Mouse (Mus musculus) heart, embryonic 13.5 days (tissue): ENCODE results near the gene Cpne8. TPM values are rescaled to one million over a fixed set of nuclear protein-coding genes. Genes with fewer than 3 reads are reported as not detected.

Experiments
- ATAC-seq: fragments of 200-750 bp; cut with Nextera tagmentation; 2 replicates; pipeline ENCODE4 v1.8.0; 2017; ENCODE audit warnings: moderate TSS enrichment; ENCODE audit not compliant: insufficient number of reproducible peaks, low FRiP score, low TSS enrichment; ENCODE audit errors: extremely low read depth
- H3K27ac ChIP-seq: fragments of 300-500 bp; sonication (generic); replicated peaks from 2 replicates; pipeline ENCODE4 v1.5.1; 2015; ENCODE audit warnings: moderate library complexity, mild to moderate bottlenecking, inconsistent platforms
- H3K27me3 ChIP-seq: fragments of 300-500 bp; sonication (generic); replicated peaks from 2 replicates; pipeline ENCODE4 v1.6.1; 2015; ENCODE audit warnings: mild to moderate bottlenecking, inconsistent platforms
- H3K36me3 ChIP-seq: fragments of 300-500 bp; sonication (generic); 2 replicates; pipeline ENCODE4 v1.6.1; 2015; ENCODE audit warnings: mild to moderate bottlenecking, inconsistent platforms
- H3K4me1 ChIP-seq: fragments of 300-500 bp; sonication (generic); 2 replicates; pipeline ENCODE4 v1.6.1; 2015; ENCODE audit warnings: inconsistent platforms
- H3K4me2 ChIP-seq: fragments of 300-500 bp; sonication (generic); 2 replicates; pipeline ENCODE4 v1.6.1; 2015; ENCODE audit warnings: inconsistent platforms, mild to moderate bottlenecking, moderate library complexity
- H3K4me3 ChIP-seq: fragments of 300-500 bp; sonication (generic); 2 replicates; pipeline ENCODE4 v1.5.1; 2015; ENCODE audit warnings: moderate library complexity, mild to moderate bottlenecking, inconsistent platforms
- H3K9ac ChIP-seq: fragments of 300-500 bp; sonication (generic); 2 replicates; pipeline ENCODE4 v1.6.1; 2015; ENCODE audit warnings: inconsistent platforms, mild to moderate bottlenecking, moderate library complexity
- H3K9me3 ChIP-seq: fragments of 300-500 bp; sonication (generic); 2 replicates; pipeline ENCODE4 v1.6.1; 2016; ENCODE audit warnings: inconsistent platforms
- WGBS: fragments of 180-500 bp; shearing (Covaris S2); methylation state at CpG from one replicate; pipeline ENCODE4 v1.1.7; 2015; ENCODE audit warnings: mixed read lengths; 5-methylcytosine and 5-hydroxymethylcytosine counted together
- polyA plus RNA-seq: library from polyadenylated mRNA; unstranded; fragments of >200 nt; fragmentation: Nextera tagmentation; extraction: Ambion mirVana; gene quantifications from 2 replicates; pipeline ENCODE4 v1.2.1, GENCODE M21; 2015

Gene Cpne8
- polyA plus RNA-seq, 1 experiment from 2014 or later = 7.3 TPM

DNA sequence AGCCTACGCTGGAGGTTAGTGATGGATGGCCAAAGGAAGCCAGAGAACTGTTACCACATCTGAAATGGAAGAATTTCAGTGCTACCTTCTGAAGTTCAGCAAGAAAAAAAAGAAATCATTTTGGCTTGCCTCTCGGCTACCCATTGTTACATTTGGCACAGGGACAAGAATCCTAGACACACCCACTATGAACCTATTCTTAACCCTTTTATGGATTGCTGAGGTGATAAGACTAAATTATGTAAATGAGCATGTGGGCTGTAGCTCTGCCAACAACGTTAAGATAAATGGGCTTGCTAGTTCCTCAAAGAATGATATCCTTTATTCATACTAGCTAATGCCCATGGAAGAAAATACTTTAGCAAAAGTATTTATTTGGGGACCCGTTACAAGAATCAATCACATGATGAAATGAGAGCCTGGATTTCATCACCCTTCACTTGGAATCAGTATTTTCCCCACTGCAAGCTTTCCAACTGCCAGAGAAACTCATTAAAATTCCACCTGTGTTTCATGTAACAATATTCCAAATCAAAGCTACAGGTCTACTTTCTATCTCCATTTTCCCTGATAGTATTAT, 69.3 kb downstream of the Cpne8 start:
- Histone ChIP-seq H3K36me3 (no peaks in the 10 kb centered on the region), H3K9ac (no peak overlapping the region), H3K4me2 (no peak overlapping the region), H3K4me1 (peaks cover 17% of the 10 kb centered on the region), H3K27me3 (no peaks in the 10 kb centered on the region), H3K9me3 (no peaks in the 10 kb centered on the region), H3K4me3 (no peak overlapping the region), H3K27ac (0 out of 2 replicates have a peak overlapping the region, but pooled peaks have one; percentile 3)
- 38% methylated on average over 4 of the region's 4 CpGs for WGBS
- ATAC-seq = no peak

DNA sequence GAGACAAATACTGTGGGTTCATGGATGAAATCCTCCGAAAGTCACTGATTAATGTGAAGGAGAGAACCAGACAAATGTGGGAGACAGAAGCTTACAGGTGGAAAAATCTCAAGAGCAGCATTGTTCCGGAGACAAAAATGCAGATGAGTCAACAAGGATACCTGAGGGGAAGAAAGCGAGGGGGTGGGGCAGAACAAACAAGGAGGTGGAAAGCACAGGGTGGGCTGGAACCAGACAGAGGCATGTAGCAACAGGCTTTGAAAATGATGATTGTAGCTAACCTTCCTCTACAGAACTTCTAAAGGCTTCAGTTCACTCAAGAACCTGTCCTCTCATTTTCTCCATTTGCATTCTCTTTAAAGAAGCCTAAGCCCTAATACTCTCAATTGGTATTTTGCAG, 70.9 kb downstream of the Cpne8 start:
- Histone ChIP-seq H3K27me3 (no peaks in the 10 kb centered on the region), H3K4me1 (peaks cover 17% of the 10 kb centered on the region), H3K9ac (no peak overlapping the region), H3K36me3 (no peaks in the 10 kb centered on the region), H3K27ac (no peak overlapping the region), H3K9me3 (no peaks in the 10 kb centered on the region), H3K4me3 (no peak overlapping the region), H3K4me2 (no peak overlapping the region)
- ATAC-seq = no peak
- WGBS = 76% methylated on average over 3 of the region's 3 CpGs

DNA sequence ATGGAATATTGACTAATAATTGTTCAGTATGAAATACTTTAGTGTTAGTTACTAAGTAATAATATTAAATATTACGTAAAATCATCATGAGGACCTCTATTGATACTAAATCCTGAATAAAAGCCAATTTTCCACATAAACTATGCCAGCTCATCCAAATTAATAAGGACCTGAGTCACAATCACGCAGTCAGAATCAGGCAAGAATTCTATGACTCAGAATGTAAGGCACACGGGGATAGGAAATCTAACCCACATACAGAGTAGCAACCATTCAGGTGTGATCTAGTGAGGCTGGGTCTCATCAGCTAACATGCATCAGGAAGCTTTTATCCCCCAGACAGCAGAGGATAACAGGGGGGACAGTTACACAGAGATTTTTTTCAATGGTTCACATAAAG, 72.1 kb downstream of the Cpne8 start:
- no peak for ATAC-seq

DNA sequence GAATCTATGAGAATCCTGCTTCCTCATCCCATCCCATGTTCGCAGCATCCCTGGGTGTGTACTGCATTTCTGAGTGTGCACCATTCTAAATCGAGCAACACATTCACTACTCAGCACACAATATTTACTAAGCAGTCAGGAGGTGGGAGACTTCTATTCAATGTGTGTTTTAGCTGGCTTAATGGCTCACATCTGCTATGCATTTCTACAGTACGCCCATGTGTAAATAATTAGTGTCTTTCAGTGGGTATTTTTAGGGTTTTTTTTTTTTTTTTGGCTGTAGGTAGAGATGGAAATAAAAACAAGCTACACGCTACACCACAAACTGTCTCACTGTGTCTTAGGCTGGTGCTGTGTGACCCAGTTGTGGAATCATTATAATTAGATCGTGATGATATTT, 75.6 kb downstream of the Cpne8 start:
- H3K9ac ChIP-seq = no peak overlapping the region
- H3K4me2 ChIP-seq = no peak overlapping the region
- peaks cover 8% of the 10 kb centered on the region for H3K4me1 ChIP-seq
- no peaks in the 10 kb centered on the region for H3K9me3 ChIP-seq
- no peak overlapping the region for H3K27ac ChIP-seq
- H3K4me3 ChIP-seq = no peak overlapping the region
- 78% methylated on average over 5 of the region's 5 CpGs for WGBS
- no peaks in the 10 kb centered on the region for H3K27me3 ChIP-seq
- H3K36me3 ChIP-seq = no peaks in the 10 kb centered on the region
- ATAC-seq = no peak

More for the DNA sequence above, 72.1 kb downstream of the Cpne8 start:
- H3K4me1 ChIP-seq = peaks cover 17% of the 10 kb centered on the region
- 83% methylated on average over 3 of the region's 3 CpGs for WGBS
- no peak overlapping the region for H3K4me3 ChIP-seq
- H3K4me2 ChIP-seq = no peak overlapping the region
- H3K27ac ChIP-seq = no peak overlapping the region
- no peaks in the 10 kb centered on the region for H3K36me3 ChIP-seq
- no peaks in the 10 kb centered on the region for H3K27me3 ChIP-seq
- H3K9me3 ChIP-seq = no peaks in the 10 kb centered on the region
- H3K9ac ChIP-seq = no peak overlapping the region

DNA sequence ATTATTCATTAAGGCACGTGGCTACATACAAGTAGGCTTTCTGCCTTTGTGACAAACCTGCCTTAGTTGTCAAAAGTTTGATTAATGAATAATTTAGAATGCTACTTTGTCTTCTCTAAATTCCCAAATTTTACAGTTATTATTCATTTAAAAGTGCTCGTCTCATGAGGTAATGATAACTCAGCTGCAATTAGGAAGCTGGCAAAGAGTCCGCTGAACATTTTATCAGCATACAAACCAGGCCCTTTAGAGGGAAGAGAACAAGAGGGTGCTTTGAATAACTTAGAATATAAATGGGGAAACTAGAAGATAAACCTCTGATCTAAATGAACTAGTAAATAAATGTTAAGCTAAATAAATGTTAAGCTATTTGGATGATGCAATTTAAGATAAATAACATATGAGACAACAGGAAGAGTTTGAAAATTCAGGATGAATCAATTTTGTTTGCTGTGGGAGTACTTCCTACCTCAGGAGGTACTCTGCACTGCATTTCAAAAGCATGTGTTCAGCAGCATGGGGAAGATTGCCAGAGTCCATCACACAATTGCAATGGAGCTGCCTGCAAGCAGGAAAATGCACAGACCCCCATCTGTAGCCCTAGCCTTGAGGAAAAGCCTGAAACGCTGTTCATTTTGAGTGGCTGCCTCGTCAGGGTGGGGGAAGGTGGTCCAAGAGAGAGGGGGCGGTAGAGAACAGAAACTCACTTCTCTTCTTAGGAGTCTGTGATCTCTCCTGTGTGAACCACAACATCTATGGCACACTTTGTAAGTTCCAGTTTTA, 81.3 kb downstream of the Cpne8 start:
- H3K4me2 ChIP-seq = no peak overlapping the region
- no peaks in the 10 kb centered on the region for H3K36me3 ChIP-seq
- no peak for ATAC-seq
- no peak overlapping the region for H3K9ac ChIP-seq
- no peak overlapping the region for H3K27ac ChIP-seq
- H3K27me3 ChIP-seq = no peaks in the 10 kb centered on the region
- H3K4me1 ChIP-seq = no peaks in the 10 kb centered on the region
- H3K9me3 ChIP-seq = no peaks in the 10 kb centered on the region
- no peak overlapping the region for H3K4me3 ChIP-seq
- WGBS = 59% methylated on average over 6 of the region's 6 CpGs

DNA sequence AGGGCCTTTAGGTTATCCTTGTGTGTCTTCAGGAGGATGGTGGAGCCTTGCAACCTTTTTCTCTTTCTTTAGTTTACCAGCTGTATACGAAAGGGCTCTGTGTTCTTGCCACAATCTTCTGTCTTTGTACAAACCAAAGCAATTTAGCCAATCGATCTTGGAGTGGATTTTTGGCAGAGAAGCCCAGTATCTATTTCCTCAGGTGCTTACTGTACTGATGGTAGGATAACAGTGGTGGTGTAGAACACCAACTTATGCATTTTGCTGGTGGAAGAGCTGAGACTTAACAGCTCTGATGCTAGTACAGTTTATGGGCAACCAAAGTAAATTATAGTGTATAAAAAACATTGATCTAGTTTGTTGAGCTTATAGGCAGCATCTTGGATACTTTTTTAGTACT, 83.6 kb downstream of the Cpne8 start:
- Histone ChIP-seq H3K27me3 (no peaks in the 10 kb centered on the region), H3K4me2 (no peak overlapping the region), H3K9ac (no peak overlapping the region), H3K36me3 (no peaks in the 10 kb centered on the region), H3K4me1 (no peaks in the 10 kb centered on the region), H3K9me3 (no peaks in the 10 kb centered on the region), H3K27ac (no peak overlapping the region), H3K4me3 (no peak overlapping the region)
- ATAC-seq = no peak
- 86% methylated on average over 2 of the region's 2 CpGs for WGBS

DNA sequence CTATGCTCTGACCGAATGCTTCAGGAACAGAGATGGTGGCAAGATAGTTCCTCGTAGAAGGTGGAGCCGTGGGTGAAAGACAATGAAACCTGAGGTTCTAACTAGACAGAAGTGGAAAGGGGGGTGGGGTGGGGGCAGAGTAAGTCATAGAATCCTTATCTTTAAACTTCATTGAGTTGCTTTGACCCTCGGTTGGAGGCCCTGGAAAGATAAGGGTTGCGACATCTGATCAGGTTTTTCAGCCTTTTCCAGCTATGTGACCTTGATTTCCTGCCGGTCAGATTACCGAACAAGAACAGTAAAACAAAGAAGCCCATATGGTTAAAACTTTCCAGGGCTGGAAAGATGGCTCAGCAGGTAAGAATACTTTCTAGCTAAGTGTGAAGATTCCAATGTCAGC, 89.6 kb downstream of the Cpne8 start:
- H3K27me3 ChIP-seq = no peaks in the 10 kb centered on the region
- no peaks in the 10 kb centered on the region for H3K36me3 ChIP-seq
- H3K4me2 ChIP-seq = no peak overlapping the region
- H3K9ac ChIP-seq = no peak overlapping the region
- WGBS = 31% methylated on average over 7 of the region's 7 CpGs
- no peaks in the 10 kb centered on the region for H3K9me3 ChIP-seq
- H3K27ac ChIP-seq = no peak overlapping the region
- H3K4me1 ChIP-seq = peaks cover 6% of the 10 kb centered on the region; the same call in 1 of the 2 replicates
- no peak overlapping the region for H3K4me3 ChIP-seq
- no peak for ATAC-seq

DNA sequence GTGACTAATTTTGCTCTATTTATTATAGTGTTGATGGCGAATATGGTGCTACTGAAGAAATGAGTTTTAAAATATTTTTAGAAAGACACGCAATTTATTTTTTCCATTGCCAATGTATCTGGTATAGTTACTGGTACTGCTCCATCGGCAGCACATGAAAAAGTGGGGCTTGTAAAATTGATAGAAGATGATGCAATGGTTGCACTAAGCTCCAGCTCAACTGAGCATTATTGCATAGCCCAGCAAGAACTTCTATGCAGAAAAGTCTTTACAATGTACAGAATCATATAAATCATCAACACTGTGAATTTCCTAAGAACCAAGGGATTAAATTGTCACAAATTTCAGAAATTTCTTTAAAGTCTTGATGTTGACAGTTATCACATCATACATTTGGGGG, 101.8 kb downstream of the Cpne8 start:
- Histone ChIP-seq H3K27ac (no peak overlapping the region), H3K9ac (no peak overlapping the region), H3K27me3 (no peaks in the 10 kb centered on the region), H3K9me3 (no peaks in the 10 kb centered on the region), H3K4me2 (no peak overlapping the region), H3K4me3 (no peak overlapping the region), H3K4me1 (no peaks in the 10 kb centered on the region), H3K36me3 (no peaks in the 10 kb centered on the region)
- ATAC-seq = no peak
- 83% methylated on average over 3 of the region's 3 CpGs for WGBS

DNA sequence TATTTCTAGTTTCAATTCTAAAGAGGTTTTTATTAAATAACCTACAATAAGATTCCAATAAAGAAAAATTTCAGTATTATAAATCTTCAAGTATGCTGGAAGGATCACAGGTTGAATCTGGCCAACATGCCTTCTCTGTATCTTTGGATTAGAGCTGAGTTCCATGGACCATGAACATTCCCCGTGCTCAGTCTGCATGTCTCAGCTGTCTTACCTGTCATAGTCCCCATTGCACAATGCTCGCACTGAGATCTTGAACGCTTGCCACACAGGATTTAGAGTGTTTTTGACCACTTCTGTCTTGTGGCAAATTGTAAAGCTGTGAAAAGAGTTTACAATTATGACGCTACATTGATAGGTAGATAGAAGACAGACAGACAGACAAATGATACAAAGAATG, 110.0 kb downstream of the Cpne8 start:
- Histone ChIP-seq H3K36me3 (no peaks in the 10 kb centered on the region), H3K4me1 (no peaks in the 10 kb centered on the region), H3K4me3 (no peak overlapping the region), H3K9me3 (no peaks in the 10 kb centered on the region), H3K4me2 (no peak overlapping the region), H3K9ac (no peak overlapping the region), H3K27me3 (no peaks in the 10 kb centered on the region), H3K27ac (no peak overlapping the region)
- ATAC-seq = no peak
- WGBS = 88% methylated on average over 4 of the region's 4 CpGs

DNA sequence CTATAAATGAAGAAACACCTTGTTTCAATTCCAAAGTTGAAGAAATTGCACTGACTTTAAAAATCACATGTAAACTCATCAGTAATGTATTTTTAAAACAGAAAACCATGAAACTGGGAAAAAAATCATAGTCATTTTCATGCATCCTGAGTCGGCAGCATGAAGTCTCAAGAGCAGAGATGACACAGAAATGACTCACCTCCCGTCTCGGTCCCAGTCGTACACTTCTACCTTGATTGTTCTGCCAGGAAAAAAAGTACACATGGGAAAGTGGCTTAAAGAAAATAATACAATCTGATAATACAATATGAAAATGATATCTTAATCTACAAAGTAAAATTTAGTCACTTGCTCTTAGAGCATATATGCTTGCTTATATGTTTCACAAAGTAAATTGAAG, 111.2 kb downstream of the Cpne8 start:
- Histone ChIP-seq H3K9me3 (no peaks in the 10 kb centered on the region), H3K27ac (no peak overlapping the region), H3K4me2 (no peak overlapping the region), H3K27me3 (no peaks in the 10 kb centered on the region), H3K36me3 (no peaks in the 10 kb centered on the region), H3K4me1 (no peaks in the 10 kb centered on the region), H3K4me3 (no peak overlapping the region), H3K9ac (no peak overlapping the region)
- 72% methylated on average over 4 of the region's 4 CpGs for WGBS
- ATAC-seq = no peak

DNA sequence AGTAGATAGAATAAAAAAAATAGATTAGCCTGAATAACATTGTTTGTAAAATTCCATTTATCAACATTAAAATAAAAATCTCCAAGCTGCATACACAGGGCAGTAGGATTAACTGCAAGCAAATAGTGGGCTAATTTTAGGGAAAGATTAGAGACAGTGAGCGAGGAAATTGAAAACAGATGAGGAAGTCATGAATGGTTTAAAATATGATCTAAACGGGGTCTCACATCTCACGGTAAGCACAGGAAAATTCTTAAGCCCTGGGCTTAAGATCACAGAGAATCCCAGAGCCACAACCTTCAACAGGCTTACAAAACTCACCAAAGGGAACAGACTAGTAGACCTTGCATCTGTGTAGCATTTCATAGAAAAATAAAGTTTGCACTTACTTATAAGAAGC, 115.2 kb downstream of the Cpne8 start:
- H3K9me3 ChIP-seq = no peaks in the 10 kb centered on the region
- H3K4me2 ChIP-seq = no peak overlapping the region
- no peak overlapping the region for H3K9ac ChIP-seq
- no peak for ATAC-seq
- no peaks in the 10 kb centered on the region for H3K27me3 ChIP-seq
- no peaks in the 10 kb centered on the region for H3K36me3 ChIP-seq
- H3K4me3 ChIP-seq = no peak overlapping the region
- WGBS = 61% methylated on average over 3 of the region's 3 CpGs
- H3K27ac ChIP-seq = no peak overlapping the region
- no peaks in the 10 kb centered on the region for H3K4me1 ChIP-seq

DNA sequence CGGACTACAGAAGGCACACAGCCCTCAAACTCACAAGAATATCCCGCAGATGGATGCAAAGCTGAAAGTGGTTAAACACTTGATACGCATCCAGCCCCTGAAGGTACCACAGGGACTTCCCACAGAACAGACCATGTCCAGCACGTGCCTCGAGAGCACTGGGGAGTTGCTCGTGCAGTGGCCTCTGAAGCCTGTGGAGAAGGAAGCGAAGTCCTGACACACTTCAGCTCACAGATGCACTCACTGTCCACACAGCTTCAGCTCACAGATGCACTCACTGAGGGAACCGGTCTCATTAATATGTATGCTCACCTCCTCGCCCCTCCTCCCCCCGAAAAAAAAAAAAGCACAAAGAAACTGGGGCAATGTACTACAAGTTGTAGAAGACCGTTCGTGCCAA, 117.6 kb downstream of the Cpne8 start:
- H3K27ac ChIP-seq = no peak overlapping the region
- no peak overlapping the region for H3K9ac ChIP-seq
- H3K36me3 ChIP-seq = no peaks in the 10 kb centered on the region
- H3K27me3 ChIP-seq = no peaks in the 10 kb centered on the region
- no peaks in the 10 kb centered on the region for H3K4me1 ChIP-seq
- no peak for ATAC-seq
- no peaks in the 10 kb centered on the region for H3K9me3 ChIP-seq
- H3K4me2 ChIP-seq = no peak overlapping the region
- WGBS = 76% methylated on average over 12 of the region's 12 CpGs
- no peak overlapping the region for H3K4me3 ChIP-seq
